Mouse (Mus musculus) embryonic facial prominence, embryonic 15.5 days (tissue): ENCODE results near the gene Olfr566. TPM values are rescaled to one million over a fixed set of nuclear protein-coding genes. Genes with fewer than 3 reads are reported as not detected.

Experiments
- ATAC-seq: fragments of 200-750 bp; cut with Nextera tagmentation; 2 replicates; pipeline ENCODE4 v1.8.0; 2017; ENCODE audit warnings: low read depth, moderate TSS enrichment; ENCODE audit not compliant: insufficient number of reproducible peaks, low FRiP score, low TSS enrichment
- H3K27ac ChIP-seq: fragments of 300-500 bp; sonication (generic); replicated peaks from 2 replicates; pipeline ENCODE4 v1.5.1; 2015; ENCODE audit warnings: mild to moderate bottlenecking, inconsistent platforms
- H3K27me3 ChIP-seq: fragments of 300-500 bp; sonication (generic); 2 replicates; pipeline ENCODE4 v1.6.1; 2015; ENCODE audit warnings: inconsistent platforms
- H3K36me3 ChIP-seq: fragments of 300-500 bp; sonication (generic); 2 replicates; pipeline ENCODE4 v1.6.1; 2015; ENCODE audit warnings: mild to moderate bottlenecking, inconsistent platforms
- H3K4me1 ChIP-seq: fragments of 300-500 bp; sonication (generic); 2 replicates; pipeline ENCODE4 v1.6.1; 2015; ENCODE audit warnings: inconsistent platforms
- H3K4me2 ChIP-seq: fragments of 300-500 bp; sonication (generic); replicated peaks from 2 replicates; pipeline ENCODE4 v1.6.1; 2015; ENCODE audit warnings: mild to moderate bottlenecking, inconsistent platforms
- H3K4me3 ChIP-seq: fragments of 300-500 bp; sonication (generic); replicated peaks from 2 replicates; pipeline ENCODE4 v1.5.1; 2015; ENCODE audit warnings: mild to moderate bottlenecking, inconsistent platforms
- H3K9ac ChIP-seq: fragments of 300-500 bp; sonication (generic); 2 replicates; pipeline ENCODE4 v1.6.1; 2015; ENCODE audit warnings: inconsistent platforms
- H3K9me3 ChIP-seq: fragments of 300-500 bp; sonication (generic); replicated peaks from 2 replicates; pipeline ENCODE4 v1.6.1; 2016; ENCODE audit warnings: inconsistent platforms
- WGBS: fragments of 180-500 bp; shearing (Covaris S2); methylation state at CpG from one replicate; pipeline ENCODE4 v1.1.7; 2015; 5-methylcytosine and 5-hydroxymethylcytosine counted together
- polyA plus RNA-seq: library from polyadenylated mRNA; unstranded; fragments of >200 nt; fragmentation: Nextera tagmentation; extraction: Ambion mirVana; gene quantifications from 2 replicates; pipeline ENCODE4 v1.2.1, GENCODE M21; 2015

Olfr566 gene
- 0.18 and 0.51 TPM in 2 replicates for polyA plus RNA-seq

DNA sequence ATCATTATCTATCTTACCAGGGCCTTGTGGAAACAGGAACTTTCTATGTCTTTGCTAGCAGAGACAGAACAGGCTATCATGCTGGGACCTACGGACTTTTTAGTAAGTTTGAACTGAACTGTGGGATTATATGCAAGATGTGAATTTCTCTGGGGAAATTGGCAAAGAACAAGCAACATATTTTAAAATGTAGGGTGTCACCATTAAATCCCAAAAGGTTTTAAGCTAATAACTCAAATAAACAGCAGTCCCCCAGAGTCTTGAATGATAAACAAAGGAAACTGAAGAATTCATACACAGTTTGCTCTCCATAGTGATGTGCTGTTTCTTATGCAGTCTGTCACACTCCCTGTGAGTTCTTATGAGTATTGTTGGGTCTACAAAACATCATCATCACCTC, at the start of gene Olfr566:
TSS of gene Olfr566 (minus strand) at position 101 of the 400 bp plus-strand sequence.
- Histone ChIP-seq H3K36me3 (no peaks in the 10 kb centered on the region), H3K27me3 (no peaks in the 10 kb centered on the region), H3K4me1 (no peaks in the 10 kb centered on the region), H3K4me3 (no peak within 1 kb of the TSS), H3K9ac (no peak within 1 kb of the TSS), H3K27ac (no peak within 1 kb of the TSS), H3K4me2 (no peak within 1 kb of the TSS), H3K9me3 (no peaks in the 10 kb centered on the region)
- no peak for ATAC-seq
- 74% methylated on average over 1 of the region's 1 CpGs for WGBS

DNA sequence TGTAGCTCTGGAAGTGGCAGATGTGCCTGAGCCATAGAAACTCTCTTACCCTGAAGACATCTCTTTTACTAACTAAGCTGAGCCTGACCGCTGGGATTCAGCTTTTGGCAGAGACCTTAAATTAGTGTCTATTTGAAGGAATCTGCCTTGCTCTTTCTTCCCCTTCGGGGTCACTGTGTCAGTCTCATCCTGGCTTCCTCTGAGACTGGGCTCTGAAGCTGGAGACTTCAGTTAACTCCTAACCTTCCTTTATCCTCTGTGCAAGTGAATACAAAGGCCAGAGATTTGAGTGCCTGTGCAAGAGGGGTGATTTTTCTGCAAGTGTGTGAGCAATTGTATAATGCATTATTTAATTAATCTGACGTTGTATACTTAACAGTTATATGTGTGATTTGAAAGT, 32.2 kb upstream of the Olfr566 start, which contains the start of gene Olfr569:
TSS of gene Olfr569 (minus strand) at position 101 of the 400 bp plus-strand sequence.
- Histone ChIP-seq H3K9me3 (no peaks in the 10 kb centered on the region), H3K36me3 (no peaks in the 10 kb centered on the region), H3K4me2 (no peak within 1 kb of the TSS), H3K27me3 (no peaks in the 10 kb centered on the region), H3K4me1 (no peaks in the 10 kb centered on the region), H3K9ac (no peak within 1 kb of the TSS), H3K27ac (no peak within 1 kb of the TSS), H3K4me3 (no peak within 1 kb of the TSS)
- ATAC-seq: no peak
- 54% methylated on average over 3 of the region's 3 CpGs for WGBS

DNA sequence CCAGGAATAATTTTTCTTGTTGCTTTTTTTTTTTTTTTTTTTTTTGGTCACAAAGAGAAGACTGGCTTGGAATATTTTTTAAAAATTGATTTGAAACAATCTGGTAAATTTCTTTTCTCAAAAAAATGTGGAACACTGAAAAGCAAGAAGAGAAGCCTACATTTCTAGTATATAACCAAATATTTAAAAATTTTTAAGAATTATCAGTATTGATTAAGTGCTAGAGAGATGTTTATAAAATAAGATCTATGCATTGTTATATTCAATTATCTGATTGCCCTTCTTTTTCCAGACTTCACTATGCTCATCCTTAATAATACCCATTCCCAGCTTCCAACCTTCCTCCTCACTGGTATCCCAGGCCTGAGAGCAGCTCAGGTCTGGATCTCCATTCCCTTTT, 18.3 kb upstream of the Olfr566 start, which contains the start of gene Olfr568:
TSS of gene Olfr568 (plus strand) at position 301 of the 400 bp plus-strand sequence.
- no peak within 1 kb of the TSS for H3K27ac ChIP-seq
- H3K4me3 ChIP-seq: no peak within 1 kb of the TSS
- H3K4me1 ChIP-seq: no peaks in the 10 kb centered on the region
- H3K4me2 ChIP-seq: no peak within 1 kb of the TSS
- H3K27me3 ChIP-seq: no peaks in the 10 kb centered on the region
- no peaks in the 10 kb centered on the region for H3K9me3 ChIP-seq
- ATAC-seq: no peak
- no peak within 1 kb of the TSS for H3K9ac ChIP-seq
- no peaks in the 10 kb centered on the region for H3K36me3 ChIP-seq

DNA sequence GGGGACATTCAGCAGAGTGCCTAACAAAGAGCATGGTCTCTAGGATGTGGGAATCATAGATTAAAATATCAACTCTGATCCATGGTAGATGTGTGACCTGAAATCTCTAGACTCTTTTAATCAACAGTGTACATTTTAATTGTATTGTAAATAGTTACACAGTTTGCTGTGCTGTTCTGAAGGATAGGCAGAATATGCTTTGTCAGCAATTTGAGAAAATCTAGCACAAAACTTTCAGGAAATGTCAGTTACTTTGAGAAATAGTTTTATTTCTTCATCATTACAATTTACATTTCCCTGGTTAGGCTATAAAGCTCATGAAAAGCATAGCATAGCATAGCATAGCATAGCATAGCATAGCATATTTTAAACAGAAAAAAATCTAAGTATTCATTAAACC, 2.8 kb downstream of the Olfr566 start:
- no peaks in the 10 kb centered on the region for H3K27me3 ChIP-seq
- no peak overlapping the region for H3K4me2 ChIP-seq
- H3K27ac ChIP-seq: no peak overlapping the region
- no peak for ATAC-seq
- no peak overlapping the region for H3K9ac ChIP-seq
- H3K36me3 ChIP-seq: no peaks in the 10 kb centered on the region
- no peaks in the 10 kb centered on the region for H3K9me3 ChIP-seq
- H3K4me1 ChIP-seq: no peaks in the 10 kb centered on the region
- H3K4me3 ChIP-seq: no peak overlapping the region

Other genes with a start within 250 kb of the Olfr566 start
- 0.14 and 0.21 TPM in 2 replicates for gene Olfr553, start 240.5 kb downstream of the Olfr566 start, polyA plus RNA-seq
- gene Olfr554, start 220.3 kb downstream of the Olfr566 start, polyA plus RNA-seq: 0.17 TPM in 1 of 2 replicates, not detected in the other
- gene Olfr555, start 199.9 kb downstream of the Olfr566 start, polyA plus RNA-seq: not detected in 2 replicates
- gene Olfr556, start 193.9 kb downstream of the Olfr566 start, polyA plus RNA-seq: not detected in 2 replicates
- 14.9 and 17.4 TPM in 2 replicates for gene Trim68, start 171.4 kb downstream of the Olfr566 start, polyA plus RNA-seq
- 0.09 and 0.16 TPM in 2 replicates for gene Olfr557, start 162.9 kb downstream of the Olfr566 start, polyA plus RNA-seq
- gene Olfr558, start 156.6 kb downstream of the Olfr566 start, polyA plus RNA-seq: 0.62 and 0.71 TPM in 2 replicates
- 0.11 and 0.41 TPM in 2 replicates for gene Olfr33, start 139.7 kb downstream of the Olfr566 start, polyA plus RNA-seq
- gene Olfr559, start 131.3 kb downstream of the Olfr566 start, polyA plus RNA-seq: not detected in 2 replicates
- 0.08 TPM in 1 of 2 replicates, not detected in the other for gene Olfr560, start 99.4 kb downstream of the Olfr566 start, polyA plus RNA-seq
- gene Olfr78, start 99.3 kb downstream of the Olfr566 start, polyA plus RNA-seq: 0.18 and 0.35 TPM in 2 replicates
- 0.09 and 0.25 TPM in 2 replicates for gene Olfr561, start 87.5 kb downstream of the Olfr566 start, polyA plus RNA-seq
- gene Olfr564, start 55.3 kb downstream of the Olfr566 start, polyA plus RNA-seq: not detected in 2 replicates
- 0.18 TPM in 1 of 2 replicates, not detected in the other for gene Olfr568, start 18.4 kb upstream of the Olfr566 start, polyA plus RNA-seq
- gene Olfr569, start 32.1 kb upstream of the Olfr566 start, polyA plus RNA-seq: 0.11 TPM in 1 of 2 replicates, not detected in the other
- 0.38 and 0.67 TPM in 2 replicates for gene Olfr570, start 35.8 kb upstream of the Olfr566 start, polyA plus RNA-seq
- gene Olfr571, start 58.8 kb upstream of the Olfr566 start, polyA plus RNA-seq: 0.08 and 0.09 TPM in 2 replicates
- gene Olfr572, start 65.6 kb upstream of the Olfr566 start, polyA plus RNA-seq: not detected in 2 replicates
- not detected in 2 replicates for gene Olfr573-ps1, start 83.8 kb upstream of the Olfr566 start, polyA plus RNA-seq
- gene Olfr574, start 89.7 kb upstream of the Olfr566 start, polyA plus RNA-seq: not detected in 2 replicates
- not detected in 2 replicates for gene Olfr575, start 100.0 kb upstream of the Olfr566 start, polyA plus RNA-seq
- gene Olfr576, start 103.9 kb upstream of the Olfr566 start, polyA plus RNA-seq: not detected in 2 replicates
- 0.05 TPM in 1 of 2 replicates, not detected in the other for gene Olfr577, start 117.2 kb upstream of the Olfr566 start, polyA plus RNA-seq
- gene Olfr578, start 130.6 kb upstream of the Olfr566 start, polyA plus RNA-seq: 0.71 and 0.87 TPM in 2 replicates
- gene Olfr582, start 179.3 kb upstream of the Olfr566 start, polyA plus RNA-seq: 0.05 and 0.11 TPM in 2 replicates
- not detected in 2 replicates for gene Olfr583, start 192.5 kb upstream of the Olfr566 start, polyA plus RNA-seq
- 0.08 TPM in 1 of 2 replicates, not detected in the other for gene Olfr584, start 223.1 kb upstream of the Olfr566 start, polyA plus RNA-seq
- not detected in 2 replicates for gene Olfr585, start 239.0 kb upstream of the Olfr566 start, polyA plus RNA-seq